ENCODE assay signal across 8 mouse cellular contexts in the genomic region with DNA sequence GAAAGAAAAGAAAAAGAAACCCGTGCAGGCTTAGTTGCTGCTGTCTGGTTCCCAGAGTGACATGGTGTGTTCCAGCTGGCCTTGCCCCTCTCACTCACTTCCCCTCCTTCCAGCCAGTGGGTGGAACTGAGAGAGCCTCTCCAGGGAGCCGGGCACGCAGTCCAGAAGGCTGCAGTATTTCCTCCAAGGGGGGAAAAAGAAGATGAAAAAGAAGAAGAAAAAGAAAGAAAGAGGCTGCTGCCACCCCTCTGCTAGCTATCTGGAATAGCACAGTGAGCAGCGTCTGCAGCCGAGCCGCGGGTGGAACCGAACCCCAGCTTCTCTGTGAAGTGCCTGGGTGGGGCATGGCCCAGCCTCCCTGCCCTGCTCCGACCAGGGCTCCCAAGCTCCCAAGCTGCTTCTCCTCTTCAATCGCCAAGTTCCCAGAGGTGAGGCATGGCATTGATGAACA.
DNase-seq lines count a peak whose midpoint lies in the region; ATAC-seq and TF ChIP-seq lines count a peak whose summit lies in the region.

No protein-coding gene starts in this region.

- H3K36me3 ChIP-seq in forebrain, embryonic 16.5 days (ENCODE audit: control insufficient read depth, insufficient read depth), result no peaks in the 10 kb centered on the region
- no peaks in the 10 kb centered on the region for H3K36me3 ChIP-seq in small intestine, adult 2 months (ENCODE audit: control insufficient read depth, insufficient read depth, low read length)

- H3K4me2 ChIP-seq in forebrain, embryonic 16.5 days (ENCODE audit: low read length), result peak overlapping the region; percentile 91

- peak overlapping the region; percentile 56 for H3K4me3 ChIP-seq in forebrain, embryonic 16.5 days (replicated peaks; ENCODE audit: low read length)
- H3K4me3 ChIP-seq in left cerebral cortex, adult 2 months, result peak overlapping the region; percentile 40
- peak overlapping the region; percentile 44 for H3K4me3 ChIP-seq in small intestine, adult 2 months (ENCODE audit: low read depth, low read length)

- no peaks in the 10 kb centered on the region for H3K9me3 ChIP-seq in forebrain, embryonic 16.5 days (ENCODE audit: control insufficient read depth, low read length)

- intact Hi-C loops in heart, postnatal 14 days (cut with DNase I), result loop anchor here (5.0 to 10.0 kb wide), 2 partner anchors 60 to 198 kb away; no protein-coding TSS in a partner anchor
- intact Hi-C loops in left cerebral cortex, adult 2 months (cut with DNase I), result loop anchor here (10.0 kb wide), 2 partner anchors 448 to 1212 kb away; no protein-coding TSS in a partner anchor

- TF ChIP-seq CTCF in left cerebral cortex, adult 2 months (IDR thresholded peaks at IDR 0.05), result no peak
- TF ChIP-seq CTCF in small intestine, adult 2 months (IDR thresholded peaks at IDR 0.05; ENCODE audit: extremely low read depth, insufficient read length, insufficient replicate concordance, low read depth, low read length), result no peak

- 2% methylated on average over 10 of the region's 10 CpGs for WGBS in forebrain, embryonic 16.5 days
- WGBS in small intestine, adult 2 months, result 2% methylated on average over 10 of the region's 10 CpGs

- peak; percentile 69 for DNase-seq in 3T3-L1 (ENCODE audit: low read depth, low spot score)
- peak; percentile 76 for DNase-seq in adrenal gland, postnatal 14 days
- peak; percentile 64 to 71 for DNase-seq in heart, postnatal 14 days
- DNase-seq in left cerebral cortex, adult 2 months (ENCODE audit: extremely low spot score in 1 of 2, low spot score in 2 of 2), result peak; percentile 16 to 17
- peak; percentile 74 to 81 for DNase-seq in lung, postnatal 4 days
- DNase-seq in spleen, postnatal 36 days (ENCODE audit: low spot score in 2 of 2), result no peak

- H3K9ac ChIP-seq in forebrain, embryonic 16.5 days (replicated peaks; ENCODE audit: low read depth, low read length), result peak overlapping the region; percentile 54

- H3K27me3 ChIP-seq in forebrain, embryonic 16.5 days (replicated peaks; ENCODE audit: control insufficient read depth, insufficient read depth, low read length), result peaks cover 7% of the 10 kb centered on the region; the same call in 1 of the 2 replicates
- H3K27me3 ChIP-seq in small intestine, adult 2 months (ENCODE audit: control insufficient read depth, insufficient read depth, low read length), result no peaks in the 10 kb centered on the region

- peak; percentile 73 for ATAC-seq in forebrain, embryonic 16.5 days

- peaks cover 20% of the 10 kb centered on the region for H3K4me1 ChIP-seq in forebrain, embryonic 16.5 days (replicated peaks; ENCODE audit: control insufficient read depth, insufficient read depth, low read length)
- 0 out of 2 replicates have a peak, but pooled peaks cover 2% of the 10 kb centered on the region for H3K4me1 ChIP-seq in small intestine, adult 2 months (ENCODE audit: control insufficient read depth, insufficient read depth, insufficient read length, low read length)

- peak overlapping the region; percentile 60 for H3K27ac ChIP-seq in forebrain, embryonic 16.5 days (ENCODE audit: low read length)
- no peak overlapping the region for H3K27ac ChIP-seq in left cerebral cortex, adult 2 months
- no peak overlapping the region for H3K27ac ChIP-seq in small intestine, adult 2 months (ENCODE audit: insufficient read depth, low read depth, low read length)

- TF ChIP-seq POLR2A in small intestine, adult 2 months (IDR thresholded peaks at IDR 0.05; ENCODE audit: low read depth, low read length), result no peak

Comparison
In these comparisons a context has a peak if more than half of its experiments do, and no peak if none do; other contexts are left out.
1. DNase-seq: peak in 3T3-L1 (single experiment), adrenal gland, postnatal 14 days (single experiment), heart, postnatal 14 days (2 of 2), left cerebral cortex, adult 2 months (2 of 2) and lung, postnatal 4 days (2 of 2); none in spleen, postnatal 36 days (0 of 2).
2. Peak in every context shown above with its lines, with median percentiles within 50 percentile points of each other: H3K4me3 ChIP-seq.